Mouse (Mus musculus) Patski (cell line): ENCODE data around the gene Dlat. TPM values are rescaled to one million over a fixed set of nuclear protein-coding genes. Genes with fewer than 3 reads are reported as not detected.
A peak's percentile ranks its signal among the peaks of the same experiment; 100 is the strongest.

Experiments
- ATAC-seq: fragments of 100-300 bp; one replicate; pipeline ENCODE4 v1.8.0; 2021
- CTCF ChIA-PET: fragments of 350-600 bp; sonication (Branson Sonifier 250); formaldehyde crosslinking; loops from one replicate; lab custom pipeline; 2022; ENCODE audit warnings: inconsistent platforms; lab: Charles Lee
- POLR2A ChIA-PET: fragments of 350-600 bp; sonication (Branson Sonifier 250); formaldehyde crosslinking; loops from one replicate; lab custom pipeline; 2022; ENCODE audit warnings: antibody characterized with exemption, inconsistent platforms; lab: Charles Lee
- DNase-seq: peaks from one replicate; pipeline ENCODE4 v3.0.0-alpha.2; 2011; ENCODE audit warnings: low read depth, low spot score
- H3K27me3 ChIP-seq: fragments of 371-371 bp; one replicate; pipeline ENCODE4 v1.5.1; 2021
- CTCF ChIP-seq: fragments of 100-300 bp; IDR thresholded peaks from one replicate; pipeline ENCODE4 v1.5.1; 2021
- in situ Hi-C: fragments of 300-500 bp; cut with MboI; formaldehyde crosslinking; loops from 3 replicates; pipeline ENCODE4 v1.11.1; 2018; ENCODE audit warnings: low pct_unique_long_range_greater_than_20kb, mixed read lengths
- polyA plus RNA-seq: library from polyadenylated mRNA; unstranded; gene quantifications from one replicate; pipeline ENCODE4 v1.2.3, GENCODE M21; 2021

Gene Dlat
- polyA plus RNA-seq, 1 experiment from 2014 or later: 134 TPM

DNA sequence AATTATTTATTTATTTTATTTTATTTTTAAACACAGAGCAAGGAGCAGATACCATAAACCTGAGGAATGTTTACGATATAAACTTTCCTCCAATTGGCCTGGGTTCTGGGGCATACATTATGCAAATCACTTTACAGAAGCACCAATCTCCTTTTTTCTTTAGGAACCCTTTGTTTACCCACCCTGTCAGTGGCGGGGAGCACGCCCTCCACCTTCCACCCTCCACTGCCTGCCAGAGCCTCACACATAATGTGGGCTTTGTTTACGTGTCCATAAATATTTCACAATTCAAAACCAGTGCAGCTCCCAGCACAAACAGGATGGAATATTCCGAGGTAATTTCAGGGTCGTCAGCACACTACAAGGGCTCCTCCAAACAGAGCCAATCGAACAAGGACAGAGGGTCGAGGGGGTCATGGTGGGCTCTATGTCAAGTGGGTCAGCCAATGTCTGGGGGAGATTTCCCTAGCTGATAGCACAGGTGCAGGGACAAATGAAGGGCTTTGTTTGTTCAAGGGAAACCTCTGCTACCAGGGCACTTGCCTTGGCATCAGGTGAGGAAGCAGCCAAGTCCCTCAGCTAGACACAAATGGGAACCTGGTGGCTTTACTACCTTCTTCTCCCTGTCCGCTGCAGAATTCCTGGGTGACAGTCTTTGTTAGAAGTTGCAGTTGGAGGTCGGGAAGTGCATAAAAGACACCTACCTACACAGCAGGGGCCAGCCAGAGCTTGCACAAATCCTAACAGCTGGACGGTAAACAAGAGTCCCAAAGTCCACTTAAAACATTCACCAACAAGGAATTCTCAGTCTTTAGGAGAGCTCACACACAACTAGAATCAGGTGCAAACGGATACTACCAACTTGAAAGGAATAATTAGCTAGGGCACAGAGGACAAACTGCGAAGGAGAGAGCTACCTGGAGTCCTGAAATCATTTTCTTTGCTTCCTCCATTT lies 33.3 kb upstream of the Dlat start:
- CTCF ChIA-PET: interaction anchor here (0.7 to 3.3 kb wide), 3 partner anchors 12 to 71 kb away, joined by 3 to 15 read pairs (median 3); no protein-coding TSS in a partner anchor

DNA sequence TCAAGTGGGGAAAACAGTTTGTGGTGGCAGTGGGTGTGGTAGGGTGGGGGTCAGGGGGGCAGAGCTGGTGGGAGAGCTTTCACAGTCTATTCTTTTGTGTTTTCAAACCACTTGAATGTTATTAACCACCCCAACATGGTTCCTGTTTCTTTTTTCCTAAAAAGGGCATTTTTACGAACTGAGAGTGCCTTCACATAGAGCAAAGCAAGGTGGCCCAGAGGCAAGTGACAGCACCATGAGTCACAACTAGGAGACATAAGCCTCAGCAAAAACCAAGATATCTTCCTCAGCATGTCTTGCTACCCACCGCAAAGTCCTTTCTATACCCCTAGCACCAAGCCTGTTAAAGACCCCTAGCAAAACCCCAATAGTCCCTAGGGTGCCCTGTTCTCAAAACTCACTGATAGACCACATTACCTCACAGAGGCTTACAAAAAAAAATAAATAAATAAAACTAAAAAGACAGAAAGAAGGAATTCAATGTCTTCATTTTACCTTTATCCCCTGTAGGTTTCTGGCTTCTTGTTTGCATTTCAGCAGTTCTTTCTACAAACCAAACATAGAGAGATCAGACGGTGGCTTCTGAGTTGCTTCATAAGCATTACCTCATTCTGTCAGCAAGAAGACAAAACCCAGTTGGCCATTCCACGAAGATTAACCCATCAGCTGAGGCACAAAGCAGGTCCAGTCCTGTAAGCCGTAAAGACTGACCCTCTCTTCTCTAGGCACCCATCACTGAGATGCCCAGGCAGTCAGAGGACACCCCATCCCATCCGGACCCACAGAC lies 27.5 kb upstream of the Dlat start:
- no peak for DNase-seq
- POLR2A ChIA-PET: no interaction called here
- no peak for ATAC-seq
- no peaks in the 10 kb centered on the region for H3K27me3 ChIP-seq
- in situ Hi-C loops: loop anchor here (25.0 kb wide), 1 partner anchor 325 kb away; the partner anchor contains the start of gene Sik2
- CTCF ChIA-PET: interaction anchor here (1.6 kb wide), 1 partner anchor 16 kb away, joined by 4 read pairs; no protein-coding TSS in a partner anchor
- no peak for TF ChIP-seq CTCF

More for the DNA sequence above, 33.3 kb upstream of the Dlat start:
- DNase-seq (no peak), ATAC-seq (no peak)
- in situ Hi-C loops: loop anchor here (25.0 kb wide), 1 partner anchor 319 kb away; the partner anchor contains the start of gene Sik2
- H3K27me3 ChIP-seq: no peaks in the 10 kb centered on the region
- POLR2A ChIA-PET: no interaction called here
- no peak for TF ChIP-seq CTCF

DNA sequence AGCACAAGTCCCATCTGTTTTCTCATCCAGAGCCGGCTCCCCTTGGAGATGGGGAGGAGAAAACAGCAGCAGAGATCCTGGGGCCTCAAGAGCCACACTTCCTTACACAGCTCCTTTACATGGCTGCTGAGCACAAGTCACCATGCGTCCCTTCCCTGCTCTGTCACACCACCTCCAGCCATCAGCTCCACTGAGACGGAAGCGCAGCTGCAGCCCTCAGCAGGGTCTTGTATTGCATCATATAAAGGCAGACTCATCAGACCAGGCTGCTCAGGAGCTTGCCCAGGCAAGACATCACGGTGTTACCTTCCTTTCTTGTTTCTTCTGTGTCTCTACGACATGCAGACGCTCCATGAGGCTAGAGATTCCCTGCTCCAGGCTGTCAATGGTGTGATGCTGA lies 22.1 kb upstream of the Dlat start:
- no peak for DNase-seq
- ChIA-PET POLR2A (no interaction called here), CTCF (interaction anchor here (2.5 to 2.8 kb wide), 2 partner anchors 11 kb away, joined by 11 to 15 read pairs; no protein-coding TSS in a partner anchor)
- no peak for ATAC-seq
- no peak for TF ChIP-seq CTCF
- no peaks in the 10 kb centered on the region for H3K27me3 ChIP-seq
- in situ Hi-C loops: loop anchor here (25.0 kb wide), 1 partner anchor 331 kb away; the partner anchor contains the start of gene Sik2

DNA sequence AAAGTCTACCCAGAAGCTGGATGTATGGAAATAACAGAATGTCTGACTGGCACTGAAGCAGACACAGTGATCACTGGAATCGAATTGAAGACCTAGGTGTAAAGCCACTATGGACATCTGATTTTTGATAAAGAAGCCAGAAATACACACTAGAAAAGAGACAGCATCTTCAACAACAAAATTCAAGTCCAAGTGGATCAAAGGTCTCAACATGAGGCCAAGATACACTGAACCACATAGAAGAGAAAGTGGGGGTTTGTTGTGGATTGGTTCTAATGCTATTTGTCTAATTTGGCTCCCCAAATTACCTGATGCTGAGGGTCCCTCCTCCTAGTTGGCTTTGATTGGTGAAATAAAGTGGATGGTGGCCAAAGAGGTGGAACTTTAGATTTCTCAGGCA lies 19.8 kb upstream of the Dlat start:
- DNase-seq (no peak), ATAC-seq (no peak)
- in situ Hi-C loops: loop anchor here (25.0 kb wide), 1 partner anchor 333 kb away; the partner anchor contains the start of gene Sik2
- H3K27me3 ChIP-seq: no peaks in the 10 kb centered on the region
- TF ChIP-seq CTCF: no peak
- POLR2A ChIA-PET: no interaction called here
- CTCF ChIA-PET: interaction anchor here (1.0 to 2.8 kb wide), 3 partner anchors 8 to 13 kb away, joined by 4 to 15 read pairs (median 11); no protein-coding TSS in a partner anchor

DNA sequence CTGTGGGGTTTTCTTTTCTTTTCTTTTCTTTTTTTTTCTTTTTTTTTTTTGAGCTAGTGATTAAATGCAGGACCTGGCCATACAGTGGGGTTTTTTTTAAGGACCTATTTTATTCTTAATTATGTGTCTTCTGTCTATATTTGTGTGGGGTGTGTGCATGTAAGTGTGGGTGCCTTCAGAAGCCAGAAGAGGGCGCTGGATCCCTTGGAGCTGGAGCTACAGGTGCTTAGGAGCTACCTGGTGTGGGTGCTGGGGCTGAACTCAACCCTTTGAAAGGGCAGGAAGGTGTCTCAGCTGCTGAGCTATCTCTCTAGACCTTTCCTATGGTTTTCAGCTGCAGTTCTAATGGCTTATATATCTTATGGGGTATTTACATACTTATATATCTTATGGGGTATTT lies 15.2 kb upstream of the Dlat start:
- CTCF ChIA-PET: no interaction called here
- no peaks in the 10 kb centered on the region for H3K27me3 ChIP-seq
- in situ Hi-C loops: loop anchor here (25.0 kb wide), 2 partner anchors 338 to 1612 kb away; partner anchors contain the start of genes Sik2 and Zw10
- no peak for ATAC-seq
- TF ChIP-seq CTCF: peak; percentile 27
- POLR2A ChIA-PET: no interaction called here
- DNase-seq: no peak

DNA sequence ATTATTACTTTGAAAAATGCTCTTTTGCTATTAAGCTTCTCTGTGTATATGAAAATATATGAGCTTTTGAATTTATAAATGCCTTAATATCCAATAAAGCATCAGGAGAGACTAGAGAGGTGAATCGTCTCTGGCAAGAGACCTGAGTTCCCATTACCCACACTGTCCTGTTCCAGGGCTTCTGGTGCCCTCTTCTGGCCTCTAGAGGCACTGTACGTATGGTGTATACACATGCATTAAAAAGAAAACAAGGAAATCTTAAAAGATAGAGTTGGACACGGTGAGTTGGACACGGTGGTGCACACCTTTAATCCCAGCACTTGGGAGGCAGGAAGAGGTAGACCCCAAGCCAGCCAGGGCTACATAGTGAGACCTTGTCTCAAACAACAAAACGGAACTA lies 11.1 kb upstream of the Dlat start:
- in situ Hi-C loops: loop anchor here (25.0 kb wide), 1 partner anchor 1608 kb away; the partner anchor contains the start of gene Zw10
- no peaks in the 10 kb centered on the region for H3K27me3 ChIP-seq
- no peak for DNase-seq
- TF ChIP-seq CTCF: peak; percentile 87
- CTCF ChIA-PET: interaction anchor here (0.7 to 2.2 kb wide), 8 partner anchors 10 to 29 kb away, joined by 3 to 11 read pairs (median 4); no protein-coding TSS in a partner anchor
- POLR2A ChIA-PET: interaction anchor here (0.8 kb wide), 1 partner anchor 103 kb away, joined by 5 read pairs; no protein-coding TSS in a partner anchor
- ATAC-seq: peak; percentile 21

DNA sequence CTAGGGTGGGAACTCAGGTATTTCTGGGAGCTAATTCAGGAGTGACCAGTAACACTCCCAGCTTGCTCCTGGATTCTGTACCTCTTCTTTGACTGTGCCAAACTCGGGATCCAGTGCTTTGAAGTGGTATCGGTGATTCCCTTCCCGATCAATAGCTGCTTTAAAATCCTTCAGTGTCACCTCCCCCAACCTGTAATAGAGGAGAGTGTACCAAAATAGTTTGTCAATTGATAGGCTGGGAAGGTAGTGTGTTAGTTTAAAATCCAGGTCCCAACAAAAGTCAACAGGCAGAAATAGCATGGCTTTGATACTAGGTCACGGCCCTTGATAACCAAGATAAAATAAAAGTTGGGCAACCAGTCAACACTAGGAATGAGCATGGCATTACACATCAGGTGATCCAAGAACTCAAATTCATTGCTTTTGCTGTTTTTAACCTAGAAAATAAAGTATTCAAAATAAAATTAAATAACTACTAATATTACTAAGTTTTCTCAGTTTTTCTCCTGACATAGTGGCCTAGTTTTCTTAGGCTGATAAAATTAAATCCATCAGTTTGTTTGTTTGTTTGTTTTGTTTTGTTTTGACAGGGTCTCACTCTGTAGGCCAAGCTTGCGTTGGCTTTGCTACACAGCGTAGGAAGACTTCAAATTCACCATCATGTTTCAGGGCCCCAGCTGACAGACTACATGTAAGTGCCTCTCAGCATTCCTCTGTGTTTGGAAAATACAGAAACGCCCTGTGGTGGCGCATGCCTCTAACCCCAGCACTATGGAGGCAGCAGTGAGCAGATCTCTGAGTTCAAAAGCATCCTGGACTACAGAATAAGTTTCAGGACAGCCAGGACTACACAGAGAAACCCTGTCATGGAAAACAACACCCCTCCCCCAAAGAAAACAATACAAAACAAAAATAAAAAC lies 8.3 kb upstream of the Dlat start:
- CTCF ChIA-PET: no interaction called here
- TF ChIP-seq CTCF: no peak
- POLR2A ChIA-PET: interaction anchor here (0.7 kb wide), 1 partner anchor 10 kb away, joined by 4 read pairs; no protein-coding TSS in a partner anchor
- no peak for ATAC-seq
- no peaks in the 10 kb centered on the region for H3K27me3 ChIP-seq
- in situ Hi-C loops: loop anchor here (25.0 kb wide), 1 partner anchor 1606 kb away; the partner anchor contains the start of gene Zw10
- no peak for DNase-seq

DNA sequence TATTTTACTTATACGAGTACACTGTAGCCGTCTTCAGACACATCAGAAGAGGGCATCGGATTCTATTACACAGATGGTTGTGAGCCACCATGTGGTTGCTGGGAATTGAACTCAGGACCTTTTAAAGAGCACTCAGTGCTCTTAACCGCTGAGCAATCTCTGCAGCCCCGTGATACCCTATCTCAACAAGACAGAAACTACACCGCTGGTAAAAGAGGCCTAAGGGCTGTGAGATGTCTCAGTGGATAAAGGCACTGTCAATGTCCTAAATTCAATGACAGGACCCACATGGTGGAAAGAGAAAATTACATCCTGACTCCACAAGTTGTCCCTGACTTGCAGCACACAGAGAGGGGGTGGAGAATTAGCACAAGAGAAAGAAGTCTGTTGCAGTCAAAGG lies 6.9 kb upstream of the Dlat start:
- ChIA-PET CTCF (no interaction called here), POLR2A (no interaction called here)
- no peak for ATAC-seq

DNA sequence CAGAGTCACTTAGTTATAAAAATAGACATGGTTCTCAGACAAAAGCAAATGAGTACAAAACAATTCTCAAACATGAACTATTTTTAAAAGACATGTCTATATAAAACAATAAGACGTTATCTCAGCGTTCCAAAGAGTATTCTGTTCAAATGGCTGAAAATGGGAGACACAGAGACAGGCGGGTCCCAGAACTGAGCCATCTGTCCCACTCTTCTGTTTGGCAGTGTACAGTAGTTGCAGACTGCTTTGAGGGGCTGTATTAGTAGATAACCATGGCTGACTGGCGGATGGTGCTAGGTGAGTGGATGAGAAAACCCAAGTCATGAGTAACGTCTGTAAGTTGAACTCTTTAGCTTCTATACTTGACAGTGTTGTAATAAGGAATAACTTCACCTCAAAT lies 5.2 kb upstream of the Dlat start:
- TF ChIP-seq CTCF: no peak
- ChIA-PET POLR2A (interaction anchor here (0.6 kb wide), 1 partner anchor 12 kb away, joined by 3 read pairs; no protein-coding TSS in a partner anchor), CTCF (no interaction called here)
- no peak for ATAC-seq
- no peaks in the 10 kb centered on the region for H3K27me3 ChIP-seq
- no peak for DNase-seq
- in situ Hi-C loops: loop anchor here (25.0 kb wide), 1 partner anchor 1603 kb away; the partner anchor contains the start of gene Zw10

More for the DNA sequence above, 6.9 kb upstream of the Dlat start:
- no peak for TF ChIP-seq CTCF
- no peaks in the 10 kb centered on the region for H3K27me3 ChIP-seq
- in situ Hi-C loops: loop anchor here (25.0 kb wide), 1 partner anchor 1604 kb away; the partner anchor contains the start of gene Zw10
- DNase-seq: no peak
